Mouse (Mus musculus) myocyte (in vitro differentiated cells): ENCODE results near the gene Slc19a1. TPM values are rescaled to one million over a fixed set of nuclear protein-coding genes. Genes with fewer than 3 reads are reported as not detected.
A peak's percentile ranks its signal among the peaks of the same experiment; 100 is the strongest.

Experiments used
- H3K27me3 ChIP-seq: one replicate; pipeline ENCODE4 v1.6.1; 2011; ENCODE audit not compliant: control insufficient read depth, insufficient read depth, insufficient read length
- H3K36me3 ChIP-seq: one replicate; pipeline ENCODE4 v1.6.1; 2011; ENCODE audit not compliant: control insufficient read depth, insufficient read depth
- H3K4me2 ChIP-seq: one replicate; pipeline ENCODE4 v1.6.1; 2011; ENCODE audit warnings: low read depth, control low read depth
- H3K4me3 ChIP-seq: one replicate; pipeline ENCODE4 v1.5.1; 2011; ENCODE audit warnings: mild to moderate bottlenecking, control low read depth, moderate library complexity
- H3K79me2 ChIP-seq: one replicate; pipeline ENCODE4 v1.6.1; 2011; ENCODE audit not compliant: control insufficient read depth, insufficient read depth
- H3ac ChIP-seq: one replicate; pipeline ENCODE4 v1.6.1; 2011; ENCODE audit not compliant: control insufficient read depth, insufficient read length
- CEBPB ChIP-seq: IDR thresholded peaks from 2 replicates; pipeline ENCODE4 v1.6.1; 2011; ENCODE audit warnings: mild to moderate bottlenecking, moderate library complexity; ENCODE audit not compliant: poor library complexity, insufficient read depth, severe bottlenecking
- E2F4 ChIP-seq: IDR thresholded peaks from one replicate; pipeline ENCODE4 v1.6.1; 2011; ENCODE audit warnings: mild to moderate bottlenecking, control low read depth, moderate library complexity; ENCODE audit not compliant: insufficient read depth
- MAX ChIP-seq: IDR thresholded peaks from one replicate; pipeline ENCODE4 v1.6.1; 2011; ENCODE audit warnings: low read depth, mild to moderate bottlenecking, control low read depth
- MYOD1 ChIP-seq, 3 experiments: IDR thresholded peaks; one replicate each; pipeline ENCODE4 v1.6.1; 2011; ENCODE audit warnings: control low read depth in 2 of 3, low read depth in 2 of 3, mild to moderate bottlenecking in 2 of 3, moderate library complexity in 1 of 3; ENCODE audit not compliant: insufficient read length in 2 of 3, control insufficient read depth in 1 of 3
- MYOG ChIP-seq, 3 experiments: IDR thresholded peaks; one replicate each; pipeline ENCODE4 v1.6.1; 2011; ENCODE audit warnings: control low read depth in 2 of 3, low read depth in 2 of 3, mild to moderate bottlenecking in 2 of 3; ENCODE audit not compliant: insufficient read length in 2 of 3, control insufficient read depth in 1 of 3, insufficient read depth in 1 of 3
- POLR2A ChIP-seq: IDR thresholded peaks from one replicate; pipeline ENCODE4 v1.6.1; 2011; ENCODE audit warnings: low read depth, mild to moderate bottlenecking, control low read depth, moderate library complexity; ENCODE audit not compliant: insufficient read length
- POLR2AphosphoS2 ChIP-seq: IDR thresholded peaks from one replicate; pipeline ENCODE4 v1.6.1; 2011; ENCODE audit warnings: low read depth, control low read depth; ENCODE audit not compliant: insufficient read length
- REST ChIP-seq: IDR thresholded peaks from one replicate; pipeline ENCODE4 v1.6.1; 2011; ENCODE audit warnings: mild to moderate bottlenecking, control low read depth, moderate library complexity; ENCODE audit not compliant: insufficient read depth, insufficient read length
- SRF ChIP-seq: IDR thresholded peaks from one replicate; pipeline ENCODE4 v1.6.1; 2011; ENCODE audit warnings: low read depth; ENCODE audit not compliant: control insufficient read depth, insufficient read length
- TCF12 ChIP-seq: IDR thresholded peaks from one replicate; pipeline ENCODE4 v1.6.1; 2011; ENCODE audit warnings: mild to moderate bottlenecking, control low read depth; ENCODE audit not compliant: poor library complexity, insufficient read depth, severe bottlenecking
- TCF3 ChIP-seq: IDR thresholded peaks from one replicate; pipeline ENCODE4 v1.6.1; 2011; ENCODE audit warnings: low read depth, control low read depth; ENCODE audit not compliant: insufficient read length
- USF1 ChIP-seq: IDR thresholded peaks from one replicate; pipeline ENCODE4 v1.6.1; 2011; ENCODE audit warnings: low read depth, mild to moderate bottlenecking, control low read depth, moderate library complexity
- polyA plus RNA-seq: library from polyadenylated mRNA; unstranded; fragments of >200 nt; fragmentation: generic; extraction: Trizol; gene quantifications from one replicate; pipeline ENCODE4 v1.2.1, GENCODE M21; 2012; ENCODE audit warnings: missing spikeins

Gene Slc19a1
- polyA plus RNA-seq, 1 experiment = 23.0 TPM

DNA sequence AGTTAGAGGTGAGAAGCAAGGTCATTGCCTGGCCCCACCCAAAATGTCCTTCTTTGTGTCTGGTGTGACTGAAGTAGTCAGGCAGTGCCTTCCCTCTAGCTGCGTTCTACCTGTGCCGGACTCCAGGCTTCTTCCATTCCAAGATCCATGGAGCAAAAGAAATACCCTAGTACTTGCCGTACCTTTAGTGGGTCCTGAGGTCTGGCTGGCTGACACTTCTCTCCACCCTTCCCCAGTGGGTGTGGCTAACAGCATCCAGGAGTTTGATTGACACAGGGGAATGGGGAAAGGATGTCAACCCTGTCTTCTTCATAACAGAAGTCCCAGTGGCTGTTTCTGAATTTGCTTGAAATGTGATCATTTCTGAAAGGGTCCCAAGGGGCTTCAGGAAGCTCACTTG is 16.6 kb downstream of the Slc19a1 start:
- no peaks in the 10 kb centered on the region for H3K27me3 ChIP-seq
- no peaks in the 10 kb centered on the region for H3K79me2 ChIP-seq
- H3K4me3 ChIP-seq = no peak overlapping the region
- H3K4me2 ChIP-seq = no peak overlapping the region
- H3ac ChIP-seq = no peak overlapping the region
- H3K36me3 ChIP-seq = peaks cover 31% of the 10 kb centered on the region
- TF ChIP-seq POLR2AphosphoS2 (peak; percentile 65), TCF3 (no peak)

DNA sequence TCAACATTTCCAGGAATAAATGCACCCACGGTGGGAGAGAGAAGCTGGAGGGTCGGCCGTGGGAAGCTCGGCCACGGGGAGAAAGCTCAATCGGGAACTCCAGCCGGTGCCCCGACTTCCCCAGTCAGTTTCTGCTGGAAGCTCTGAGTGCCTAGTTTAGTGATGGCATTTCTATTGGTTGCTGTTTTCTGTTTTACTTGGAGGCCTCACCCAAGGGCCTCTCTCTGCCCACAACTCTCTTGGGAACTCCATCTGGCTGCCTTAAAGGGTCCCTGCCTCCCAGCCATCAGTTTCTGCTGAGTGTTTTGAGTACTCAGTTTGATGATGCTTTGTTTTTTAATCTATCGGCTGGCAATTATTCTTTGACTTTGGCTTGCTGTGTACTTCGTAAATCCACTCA is 24.7 kb downstream of the Slc19a1 start:
- peaks cover 18% of the 10 kb centered on the region for H3K36me3 ChIP-seq
- H3K4me2 ChIP-seq = no peak overlapping the region
- TF ChIP-seq MYOD1 (IDR thresholded peaks at IDR 0.05; ENCODE audit: control insufficient read depth in 1 of 3, insufficient read length in 2 of 3, low read depth in 2 of 3) = no peak
- TF ChIP-seq MYOG (IDR thresholded peaks at IDR 0.05; ENCODE audit: control insufficient read depth in 1 of 3, insufficient read depth in 1 of 3, insufficient read length in 2 of 3, low read depth in 2 of 3) = no peak
- TF ChIP-seq USF1 = no peak
- TF ChIP-seq E2F4 = no peak
- TF ChIP-seq TCF3 = no peak
- no peak for TF ChIP-seq REST
- no peak for TF ChIP-seq SRF
- no peaks in the 10 kb centered on the region for H3K27me3 ChIP-seq
- H3K4me3 ChIP-seq = no peak overlapping the region
- H3ac ChIP-seq = no peak overlapping the region
- no peaks in the 10 kb centered on the region for H3K79me2 ChIP-seq

DNA sequence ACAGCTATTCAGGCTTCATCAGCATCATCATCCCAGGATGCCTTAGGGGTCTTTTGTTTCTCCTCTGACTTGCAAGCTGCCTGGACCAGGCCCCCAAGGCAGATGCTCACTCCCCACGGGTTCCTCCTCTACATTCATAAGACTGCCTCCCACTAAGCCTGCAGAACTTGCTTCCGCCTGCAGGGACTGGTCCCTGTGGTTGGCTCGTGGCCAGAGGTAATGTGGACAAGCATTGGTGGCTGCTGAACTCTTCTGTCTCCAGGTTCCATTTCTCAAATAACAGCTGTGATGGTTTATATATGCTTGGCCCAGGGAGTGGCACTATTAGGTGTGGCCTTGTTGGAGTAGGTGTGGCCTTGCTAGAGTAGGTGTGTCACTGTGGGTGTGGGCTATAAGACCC is 29.4 kb downstream of the Slc19a1 start:
- no peaks in the 10 kb centered on the region for H3K79me2 ChIP-seq
- H3K4me3 ChIP-seq = no peak overlapping the region
- no peak overlapping the region for H3ac ChIP-seq
- H3K27me3 ChIP-seq = no peaks in the 10 kb centered on the region
- H3K4me2 ChIP-seq = no peak overlapping the region
- peaks cover 44% of the 10 kb centered on the region for H3K36me3 ChIP-seq
- TF ChIP-seq REST (no peak), TCF3 (no peak), POLR2AphosphoS2 (no peak), MYOD1 (IDR thresholded peaks at IDR 0.05; ENCODE audit: control insufficient read depth in 1 of 3, insufficient read length in 2 of 3, low read depth in 2 of 3) (no peak), E2F4 (no peak)

DNA sequence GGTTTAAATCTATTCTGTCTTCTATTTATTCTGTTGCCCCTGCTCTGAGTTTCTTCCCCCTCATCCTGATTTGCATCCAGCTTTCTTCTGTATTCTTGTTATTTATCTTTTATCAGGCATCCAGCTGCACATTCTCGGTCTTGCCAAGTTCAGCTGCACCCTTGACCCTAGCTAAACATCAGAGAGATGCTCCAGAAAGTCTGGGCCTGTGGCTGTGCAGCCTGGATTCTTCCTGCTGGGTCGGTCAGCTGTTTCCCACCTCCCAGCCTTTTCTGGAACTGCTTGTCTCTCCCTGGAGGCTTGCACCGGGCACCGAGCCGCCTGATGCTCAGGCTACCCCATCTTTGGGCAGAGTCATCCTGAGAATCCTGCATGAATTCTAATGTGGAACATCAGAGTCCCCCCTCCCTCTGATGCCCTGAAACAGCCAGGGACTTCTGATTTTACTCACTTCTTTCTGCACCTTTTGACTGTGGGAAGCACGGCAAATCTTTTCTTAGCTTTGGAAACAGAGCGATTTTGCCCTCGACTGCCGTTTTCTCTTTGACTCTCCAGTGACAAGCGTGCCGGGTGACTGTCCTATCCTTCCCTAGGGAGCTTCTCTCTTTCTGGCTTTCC is 30.5 kb downstream of the Slc19a1 start:
- H3K4me2 ChIP-seq = no peak overlapping the region
- peaks cover 51% of the 10 kb centered on the region for H3K36me3 ChIP-seq
- TF ChIP-seq E2F4 (no peak), SRF (no peak), TCF12 (no peak), CEBPB (no peak), POLR2AphosphoS2 (no peak), MAX (no peak), REST (no peak)
- H3K79me2 ChIP-seq = no peaks in the 10 kb centered on the region
- H3K27me3 ChIP-seq = no peaks in the 10 kb centered on the region
- no peak overlapping the region for H3ac ChIP-seq
- no peak overlapping the region for H3K4me3 ChIP-seq

DNA sequence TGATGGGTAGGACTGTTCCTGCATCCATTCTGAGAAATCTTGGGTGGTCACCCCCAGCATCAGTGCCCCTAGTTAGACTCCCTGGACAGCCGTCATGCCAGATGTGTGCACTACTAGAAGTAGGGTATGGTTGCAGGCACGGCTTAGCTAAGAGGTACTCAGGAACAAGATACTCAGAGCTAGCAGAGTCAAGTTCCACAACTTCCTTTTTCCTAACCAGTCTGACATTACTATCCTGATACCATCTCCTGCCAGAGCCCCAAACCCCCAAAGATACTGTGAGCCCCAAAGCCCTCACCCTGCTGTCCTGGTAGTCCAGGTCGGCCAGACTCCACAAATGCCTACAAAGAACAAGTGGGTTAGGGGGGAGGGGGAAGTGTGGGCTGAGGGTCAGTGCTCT is 32.2 kb downstream of the Slc19a1 start:
- Histone ChIP-seq H3K4me3 (no peak overlapping the region), H3ac (no peak overlapping the region), H3K36me3 (peaks cover 60% of the 10 kb centered on the region), H3K27me3 (no peaks in the 10 kb centered on the region), H3K4me2 (no peak overlapping the region), H3K79me2 (no peaks in the 10 kb centered on the region)
- no peak for TF ChIP-seq MYOG (IDR thresholded peaks at IDR 0.05; ENCODE audit: control insufficient read depth in 1 of 3, insufficient read depth in 1 of 3, insufficient read length in 2 of 3, low read depth in 2 of 3)

DNA sequence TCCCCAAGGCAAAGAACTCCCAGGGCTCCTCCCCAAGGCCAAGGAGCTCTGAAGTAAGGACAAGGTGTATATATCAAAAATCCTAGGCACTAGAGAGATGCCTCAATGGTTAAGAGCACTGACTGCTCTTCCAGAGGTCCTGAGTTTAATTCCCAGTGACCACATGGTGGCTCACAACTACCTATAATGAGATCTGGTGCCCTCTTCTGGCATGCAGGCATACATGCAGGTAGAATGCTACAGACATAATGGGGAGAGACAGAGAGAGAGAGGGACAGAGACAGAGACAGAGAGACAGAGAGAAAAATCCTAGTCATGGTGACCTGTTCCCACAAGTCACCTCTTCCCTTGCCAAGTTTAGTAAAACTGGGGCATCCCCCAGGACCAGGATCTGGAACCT is 32.6 kb downstream of the Slc19a1 start:
- H3K4me3 ChIP-seq = no peak overlapping the region
- no peaks in the 10 kb centered on the region for H3K27me3 ChIP-seq
- H3K36me3 ChIP-seq = peaks cover 64% of the 10 kb centered on the region
- H3ac ChIP-seq = no peak overlapping the region
- H3K4me2 ChIP-seq = no peak overlapping the region
- TF ChIP-seq TCF12 (no peak), MYOG (IDR thresholded peaks at IDR 0.05; ENCODE audit: control insufficient read depth in 1 of 3, insufficient read depth in 1 of 3, insufficient read length in 2 of 3, low read depth in 2 of 3) (no peak), MYOD1 (IDR thresholded peaks at IDR 0.05; ENCODE audit: control insufficient read depth in 1 of 3, insufficient read length in 2 of 3, low read depth in 2 of 3) (no peak), POLR2A (no peak), MAX (no peak), POLR2AphosphoS2 (no peak), CEBPB (no peak), TCF3 (no peak), SRF (no peak), E2F4 (no peak), REST (no peak), USF1 (no peak)
- no peaks in the 10 kb centered on the region for H3K79me2 ChIP-seq
